Mouse (Mus musculus) limb, embryonic 14.5 days (tissue): Measurements from ENCODE around the gene Myof. TPM values are rescaled to one million over a fixed set of nuclear protein-coding genes. Genes with fewer than 3 reads are reported as not detected.

ENCODE experiments used
- ATAC-seq: fragments of 200-750 bp; cut with Nextera tagmentation; 2 replicates; pipeline ENCODE4 v1.8.0; 2017; ENCODE audit warnings: low read depth, moderate number of reproducible peaks, moderate TSS enrichment; ENCODE audit not compliant: low FRiP score
- DNase-seq: peaks from one replicate; pipeline ENCODE4 v3.0.0-alpha.2; 2015; ENCODE audit warnings: low spot score
- H3K27ac ChIP-seq: fragments of 300-500 bp; sonication (generic); replicated peaks from 2 replicates; pipeline ENCODE4 v1.5.1; 2014; ENCODE audit warnings: low read depth, mild to moderate bottlenecking, low read length, moderate library complexity, mixed read lengths
- H3K27me3 ChIP-seq: fragments of 300-500 bp; sonication (generic); 2 replicates; pipeline ENCODE4 v1.6.1; 2014; ENCODE audit warnings: low read length, mixed read lengths; ENCODE audit not compliant: control insufficient read depth, insufficient read depth
- H3K36me3 ChIP-seq: fragments of 300-500 bp; sonication (generic); 2 replicates; pipeline ENCODE4 v1.6.1; 2014; ENCODE audit warnings: mild to moderate bottlenecking, low read length, moderate library complexity, mixed read lengths; ENCODE audit not compliant: control insufficient read depth, insufficient read depth
- H3K4me1 ChIP-seq: fragments of 300-500 bp; sonication (generic); 2 replicates; pipeline ENCODE4 v1.6.1; 2014; ENCODE audit warnings: antibody characterized with exemption, low read length, mixed read lengths; ENCODE audit not compliant: control insufficient read depth, insufficient read depth
- H3K4me2 ChIP-seq: fragments of 300-500 bp; sonication (generic); replicated peaks from 2 replicates; pipeline ENCODE4 v1.6.1; 2014; ENCODE audit warnings: low read depth, mild to moderate bottlenecking, low read length, moderate library complexity; ENCODE audit not compliant: severe bottlenecking
- H3K4me3 ChIP-seq: fragments of 300-500 bp; sonication (generic); replicated peaks from 2 replicates; pipeline ENCODE4 v1.5.1; 2014; ENCODE audit warnings: low read length
- H3K9ac ChIP-seq: fragments of 300-500 bp; sonication (generic); 2 replicates; pipeline ENCODE4 v1.6.1; 2014; ENCODE audit warnings: mild to moderate bottlenecking, low read depth, low read length, moderate library complexity; ENCODE audit not compliant: severe bottlenecking
- H3K9me3 ChIP-seq: fragments of 300-500 bp; sonication (generic); 2 replicates; pipeline ENCODE4 v1.6.1; 2016; ENCODE audit warnings: low read length; ENCODE audit not compliant: control insufficient read depth
- POLR2A ChIP-seq: fragments of 200-500 bp; IDR thresholded peaks from 2 replicates; pipeline ENCODE4 v1.8.0; 2012; ENCODE audit warnings: inconsistent platforms, mild to moderate bottlenecking, moderate library complexity, borderline replicate concordance; ENCODE audit not compliant: insufficient read depth, insufficient read length; ENCODE audit errors: extremely low read depth
- WGBS: fragments of 180-500 bp; shearing (Covaris S2); extraction: QIAGEN DNeasy Blood & Tissue Kit; methylation state at CpG from one replicate; pipeline ENCODE4 v1.1.7; 2014; 5-methylcytosine and 5-hydroxymethylcytosine counted together
- polyA plus RNA-seq, 2 experiments: library from polyadenylated mRNA; depleted of rRNA in 1 of 2; stranded (reverse) in 1 of 2; unstranded in 1 of 2; fragments of >200 nt; fragmentation: Nextera tagmentation in 1 of 2; extraction: Ambion mirVana in 1 of 2; gene quantifications; 2 replicates each; pipeline versions ENCODE4 v1.2.1 to v1.2.3; 2012 to 2014

Gene Myof
- 32.8 and 35.9 TPM in 2 replicates for polyA plus RNA-seq (2012; rRNA removed)
- polyA plus RNA-seq (2014; fragmentation: Nextera tagmentation; extraction: Ambion mirVana): 19.7 and 21.8 TPM in 2 replicates

- DNase-seq: peak; percentile 79
- Histone ChIP-seq H3K27ac (peak within 1 kb of the TSS; percentile 78), H3K4me3 (peak within 1 kb of the TSS; percentile 50), H3K27me3 (no peaks in the 10 kb centered on the region), H3K9ac (peak within 1 kb of the TSS; percentile 65), H3K9me3 (no peaks in the 10 kb centered on the region), H3K4me1 (peaks cover 8% of the 10 kb centered on the region), H3K36me3 (no peaks in the 10 kb centered on the region), H3K4me2 (peak within 1 kb of the TSS; percentile 79)
- TF ChIP-seq POLR2A: no peak
- under 1% methylated on average over 28 of the region's 28 CpGs for WGBS
- ATAC-seq: peak; percentile 75
Observed at GRCm38 (mm10) chr19:38043281-38043981, at the start of gene Myof. TSS of gene Myof (minus strand) at chr19:38043577.

GRCm38 (mm10) chr19:38091512-38091985 is 48.2 kb upstream of the Myof start:
- no peak for TF ChIP-seq POLR2A
- WGBS: 38% methylated on average over 4 of the region's 4 CpGs
- H3K4me1 ChIP-seq: no peaks in the 10 kb centered on the region

GRCm38 (mm10) chr19:38089358-38089757 is 46.0 kb upstream of the Myof start:
- TF ChIP-seq POLR2A: no peak
- no peak for ATAC-seq
- Histone ChIP-seq H3K36me3 (no peaks in the 10 kb centered on the region), H3K9me3 (no peaks in the 10 kb centered on the region), H3K27me3 (no peaks in the 10 kb centered on the region), H3K4me3 (no peak overlapping the region), H3K4me2 (no peak overlapping the region), H3K4me1 (no peaks in the 10 kb centered on the region), H3K9ac (no peak overlapping the region), H3K27ac (no peak overlapping the region)
- 67% methylated on average over 8 of the region's 8 CpGs for WGBS
- DNase-seq: no peak

More at GRCm38 (mm10) chr19:38091512-38091985, 48.2 kb upstream of the Myof start:
- Histone ChIP-seq H3K36me3 (no peaks in the 10 kb centered on the region), H3K27me3 (peaks cover 6% of the 10 kb centered on the region), H3K27ac (no peak overlapping the region), H3K4me3 (no peak overlapping the region), H3K4me2 (no peak overlapping the region), H3K9ac (no peak overlapping the region), H3K9me3 (no peaks in the 10 kb centered on the region)
- no peak for ATAC-seq
- no peak for DNase-seq

GRCm38 (mm10) chr19:38086948-38087551 is 43.7 kb upstream of the Myof start:
- Histone ChIP-seq H3K9me3 (no peaks in the 10 kb centered on the region), H3K4me3 (no peak overlapping the region), H3K4me1 (no peaks in the 10 kb centered on the region), H3K36me3 (no peaks in the 10 kb centered on the region), H3K9ac (no peak overlapping the region), H3K27ac (no peak overlapping the region), H3K27me3 (no peaks in the 10 kb centered on the region), H3K4me2 (no peak overlapping the region)
- no peak for TF ChIP-seq POLR2A
- DNase-seq (peak; percentile 67), ATAC-seq (peak; percentile 72; the same call in 1 of the 2 replicates)
- WGBS: 46% methylated on average over 11 of the region's 11 CpGs

- no peaks in the 10 kb centered on the region for H3K9me3 ChIP-seq
- WGBS: 89% methylated on average over 4 of the region's 4 CpGs
- DNase-seq (no peak), ATAC-seq (no peak)
- no peaks in the 10 kb centered on the region for H3K4me1 ChIP-seq
- no peak for TF ChIP-seq POLR2A
- no peaks in the 10 kb centered on the region for H3K36me3 ChIP-seq
- H3K4me3 ChIP-seq: no peak overlapping the region
- H3K4me2 ChIP-seq: no peak overlapping the region
- no peak overlapping the region for H3K27ac ChIP-seq
- no peak overlapping the region for H3K9ac ChIP-seq
- H3K27me3 ChIP-seq: no peaks in the 10 kb centered on the region
Observed at GRCm38 (mm10) chr19:38085841-38086240, 42.5 kb upstream of the Myof start.
